Mouse (Mus musculus): ENCODE results near the gene Mapk8ip2. TPM values are rescaled to one million over a fixed set of nuclear protein-coding genes. Genes with fewer than 3 reads are reported as not detected.

Mapk8ip2 gene
- not detected in 2 replicates for polyA plus RNA-seq (2012)

DNA sequence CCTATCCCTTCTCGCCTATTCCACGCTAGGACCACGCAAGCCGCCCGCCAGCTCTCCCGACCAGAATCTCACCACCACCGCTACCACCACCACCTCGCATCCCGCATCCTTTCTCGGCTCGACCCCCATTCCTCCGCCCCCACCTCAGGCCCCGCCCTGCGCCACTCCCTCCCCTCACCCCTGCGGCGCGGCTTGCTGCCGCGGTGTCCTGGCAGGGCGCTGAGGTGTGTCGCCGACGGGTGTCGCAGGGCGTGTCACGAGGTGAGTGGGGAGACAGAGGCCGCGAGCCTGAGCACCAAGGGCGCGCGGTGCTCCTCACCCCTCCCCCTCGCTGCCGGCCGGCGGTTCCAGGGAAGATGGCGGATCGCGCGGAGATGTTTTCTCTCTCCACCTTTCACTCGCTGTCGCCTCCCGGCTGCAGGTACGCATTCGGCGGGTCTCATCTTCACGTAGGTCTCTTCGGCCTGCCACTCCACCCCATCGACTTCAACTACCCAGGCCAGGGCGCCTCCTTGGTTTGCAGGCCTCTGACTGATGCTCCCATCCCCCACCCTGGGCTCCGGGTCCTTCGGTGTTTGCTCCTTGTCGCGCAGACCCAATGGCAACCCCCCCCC lies at the start of gene Mapk8ip2:
Mapk8ip2 (plus strand) TSS at position 49 of the 614 bp plus-strand sequence.
- Histone ChIP-seq H3K4me3 (replicated peaks) (peak within 1 kb of the TSS; percentile 12), H3K36me3 (ENCODE audit: control insufficient read depth) (no peaks in the 10 kb centered on the region), H3K4me1 (ENCODE audit: control insufficient read depth) (peaks cover 6% of the 10 kb centered on the region), H3K9me3 (ENCODE audit: control insufficient read depth, low read length) (no peaks in the 10 kb centered on the region; the same call in 1 of the 2 replicates), H3K27me3 (ENCODE audit: control insufficient read depth) (peaks cover 61% of the 10 kb centered on the region)
- TF ChIP-seq GATA1 (IDR thresholded peaks at IDR 0.05; ENCODE audit: low read length) (no peak), TAL1 (IDR thresholded peaks at IDR 0.05; ENCODE audit: low read length) (no peak)

DNA sequence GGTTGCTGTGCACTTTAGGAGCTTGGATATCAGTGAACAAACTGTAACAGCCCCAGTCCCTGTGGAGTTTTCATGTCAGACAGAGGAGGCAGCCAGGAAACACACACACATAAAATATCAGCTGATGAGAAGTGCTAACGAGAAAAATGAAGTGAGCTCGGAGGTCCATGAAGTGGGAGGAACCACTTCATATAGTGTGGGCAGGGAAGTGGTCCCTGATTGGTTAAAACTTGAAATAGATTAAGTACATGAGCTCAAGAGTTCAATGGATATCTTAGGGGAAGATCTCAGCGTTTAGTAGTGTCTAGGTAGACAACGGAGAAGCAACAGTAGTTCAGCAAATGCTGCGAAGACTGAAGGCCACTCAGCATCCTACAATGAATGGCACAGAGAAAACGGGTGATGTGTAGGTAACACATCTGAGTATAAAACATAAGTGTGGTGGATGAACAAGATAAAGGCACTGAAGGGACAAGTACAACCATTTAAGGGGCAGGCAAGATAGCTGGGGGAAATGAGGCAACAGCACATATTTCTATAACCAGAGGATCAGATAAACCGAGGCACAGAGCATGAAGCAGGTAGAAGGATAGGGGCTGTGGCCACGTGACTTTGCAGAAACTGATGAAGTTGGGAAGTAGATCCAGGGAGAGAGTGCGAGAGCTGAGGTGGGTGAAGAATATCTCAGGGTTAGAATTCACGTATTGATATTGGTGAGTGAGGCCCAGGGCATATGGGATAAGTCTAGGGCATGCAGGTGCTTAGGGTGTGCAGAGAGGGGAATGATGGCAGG lies 48.7 kb upstream of the Mapk8ip2 start:
- Histone ChIP-seq H3K4me1 (ENCODE audit: control insufficient read depth) (no peaks in the 10 kb centered on the region), H3K9me3 (ENCODE audit: control insufficient read depth, low read length) (peaks cover 10% of the 10 kb centered on the region), H3K27me3 (ENCODE audit: control insufficient read depth) (no peaks in the 10 kb centered on the region), H3K36me3 (ENCODE audit: control insufficient read depth) (no peaks in the 10 kb centered on the region), H3K4me3 (replicated peaks) (no peak overlapping the region)
- no peak for TF ChIP-seq TAL1 (IDR thresholded peaks at IDR 0.05; ENCODE audit: low read length)
- TF ChIP-seq GATA1 (IDR thresholded peaks at IDR 0.05; ENCODE audit: low read length) = no peak

DNA sequence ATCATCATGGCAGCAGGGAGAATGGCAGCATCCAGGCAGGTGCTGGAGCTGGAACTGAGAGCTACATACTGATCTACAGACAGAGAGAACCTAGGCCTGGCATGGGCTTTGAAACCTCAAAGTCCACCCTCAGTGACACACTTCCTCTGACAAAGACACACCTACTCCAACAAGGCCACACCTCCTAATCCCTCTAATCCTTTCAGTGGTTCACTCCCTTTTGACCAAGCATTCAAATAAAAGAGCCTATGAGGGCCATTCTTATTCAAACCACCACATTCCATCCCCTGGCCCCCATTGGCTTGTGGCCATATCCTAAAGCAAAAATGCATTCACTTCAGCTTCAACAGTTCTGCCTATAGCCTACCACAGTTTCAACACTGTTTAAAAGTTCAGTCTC lies 47.0 kb upstream of the Mapk8ip2 start:
- no peaks in the 10 kb centered on the region for H3K27me3 ChIP-seq (ENCODE audit: control insufficient read depth)

DNA sequence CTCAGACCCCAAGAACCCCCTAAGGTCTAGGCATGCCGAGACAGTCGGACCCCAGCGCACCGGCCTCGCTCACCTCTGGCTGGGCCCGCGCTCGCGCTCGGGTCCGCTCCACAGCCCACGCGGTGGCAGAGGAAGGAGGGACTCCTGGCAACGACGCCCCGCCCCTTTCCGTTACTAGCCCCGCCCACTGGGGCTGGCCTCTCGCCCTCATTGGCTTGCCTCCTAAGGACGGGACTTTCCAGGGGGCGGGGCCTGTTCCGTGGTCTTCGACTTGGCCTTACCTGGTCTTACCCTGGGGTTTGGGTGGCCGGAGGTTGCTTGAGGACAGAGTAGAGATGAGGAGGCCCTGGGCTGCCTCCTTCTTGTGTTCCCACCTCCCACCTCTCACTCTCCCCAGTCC lies 43.6 kb upstream of the Mapk8ip2 start, which contains the start of gene Syce3:
Syce3 (minus strand) TSS at position 386 of the 400 bp plus-strand sequence.
- no peaks in the 10 kb centered on the region for H3K36me3 ChIP-seq (ENCODE audit: control insufficient read depth)

More for the DNA sequence above, 47.0 kb upstream of the Mapk8ip2 start:
- no peaks in the 10 kb centered on the region for H3K4me1 ChIP-seq (ENCODE audit: control insufficient read depth)
- no peaks in the 10 kb centered on the region for H3K36me3 ChIP-seq (ENCODE audit: control insufficient read depth)
- H3K4me3 ChIP-seq (replicated peaks) = no peak overlapping the region
- H3K9me3 ChIP-seq (ENCODE audit: control insufficient read depth, low read length) = peaks cover 14% of the 10 kb centered on the region
- TF ChIP-seq GATA1 (IDR thresholded peaks at IDR 0.05; ENCODE audit: low read length) = no peak
- no peak for TF ChIP-seq TAL1 (IDR thresholded peaks at IDR 0.05; ENCODE audit: low read length)

DNA sequence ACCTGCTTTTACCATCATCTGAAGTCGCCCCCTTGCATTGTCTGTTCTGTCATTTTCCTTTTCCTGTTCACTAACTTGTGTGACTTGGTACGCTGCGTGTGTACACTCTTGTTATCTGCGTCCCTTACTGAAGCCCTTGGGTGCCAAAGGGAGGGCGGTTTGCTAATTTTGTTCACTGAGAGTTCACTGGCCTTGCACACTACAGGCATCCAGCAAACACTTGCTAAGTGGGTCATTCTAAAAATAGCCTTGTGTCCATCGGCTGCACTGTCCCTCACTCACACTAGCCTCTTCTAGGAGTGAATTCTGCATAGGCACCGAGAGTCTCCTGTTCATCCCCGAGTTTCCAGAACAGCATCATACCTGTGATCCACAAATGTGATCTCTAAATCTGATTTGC lies 38.4 kb upstream of the Mapk8ip2 start:
- no peak overlapping the region for H3K4me3 ChIP-seq (replicated peaks)
- no peaks in the 10 kb centered on the region for H3K27me3 ChIP-seq (ENCODE audit: control insufficient read depth)
- no peak for TF ChIP-seq TAL1 (IDR thresholded peaks at IDR 0.05; ENCODE audit: low read length)
- TF ChIP-seq GATA1 (IDR thresholded peaks at IDR 0.05; ENCODE audit: low read length) = no peak
- H3K9me3 ChIP-seq (ENCODE audit: control insufficient read depth, low read length) = peaks cover under 1% of the 10 kb centered on the region; the same call in 1 of the 2 replicates
- H3K36me3 ChIP-seq (ENCODE audit: control insufficient read depth) = peaks cover 26% of the 10 kb centered on the region
- no peaks in the 10 kb centered on the region for H3K4me1 ChIP-seq (ENCODE audit: control insufficient read depth)

More for the DNA sequence above, 43.6 kb upstream of the Mapk8ip2 start, which contains the start of gene Syce3:
- Histone ChIP-seq H3K27me3 (ENCODE audit: control insufficient read depth) (no peaks in the 10 kb centered on the region), H3K4me3 (replicated peaks) (no peak within 1 kb of the TSS), H3K9me3 (ENCODE audit: control insufficient read depth, low read length) (peaks cover 12% of the 10 kb centered on the region), H3K4me1 (ENCODE audit: control insufficient read depth) (no peaks in the 10 kb centered on the region)
- TF ChIP-seq TAL1 (IDR thresholded peaks at IDR 0.05; ENCODE audit: low read length) (no peak), GATA1 (IDR thresholded peaks at IDR 0.05; ENCODE audit: low read length) (no peak)

DNA sequence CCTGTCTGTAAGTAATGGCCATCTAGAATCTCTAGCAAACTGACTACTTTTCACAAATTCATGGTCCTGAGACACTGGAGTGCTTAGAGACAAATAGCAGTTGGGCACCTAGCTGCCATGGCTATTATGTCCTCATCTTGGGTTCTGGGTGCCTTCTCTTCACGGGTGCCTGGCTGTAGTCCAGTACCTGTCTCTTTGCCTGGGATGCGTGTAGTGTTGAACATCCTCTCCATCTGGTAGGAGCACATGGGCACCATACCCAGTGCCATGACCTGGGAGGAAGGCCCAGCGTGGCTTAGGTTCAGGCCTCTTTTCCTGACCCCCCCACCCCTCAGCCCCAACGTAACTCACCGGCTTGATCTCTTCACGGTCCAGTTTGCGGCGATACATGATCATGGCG lies 31.8 kb upstream of the Mapk8ip2 start:
- H3K4me3 ChIP-seq (replicated peaks) = no peak overlapping the region
- peaks cover 64% of the 10 kb centered on the region for H3K36me3 ChIP-seq (ENCODE audit: control insufficient read depth)
- H3K4me1 ChIP-seq (ENCODE audit: control insufficient read depth) = peaks cover 11% of the 10 kb centered on the region
- no peaks in the 10 kb centered on the region for H3K9me3 ChIP-seq (ENCODE audit: control insufficient read depth, low read length)
- TF ChIP-seq GATA1 (IDR thresholded peaks at IDR 0.05; ENCODE audit: low read length) (no peak), TAL1 (IDR thresholded peaks at IDR 0.05; ENCODE audit: low read length) (no peak)
- H3K27me3 ChIP-seq (ENCODE audit: control insufficient read depth) = no peaks in the 10 kb centered on the region

DNA sequence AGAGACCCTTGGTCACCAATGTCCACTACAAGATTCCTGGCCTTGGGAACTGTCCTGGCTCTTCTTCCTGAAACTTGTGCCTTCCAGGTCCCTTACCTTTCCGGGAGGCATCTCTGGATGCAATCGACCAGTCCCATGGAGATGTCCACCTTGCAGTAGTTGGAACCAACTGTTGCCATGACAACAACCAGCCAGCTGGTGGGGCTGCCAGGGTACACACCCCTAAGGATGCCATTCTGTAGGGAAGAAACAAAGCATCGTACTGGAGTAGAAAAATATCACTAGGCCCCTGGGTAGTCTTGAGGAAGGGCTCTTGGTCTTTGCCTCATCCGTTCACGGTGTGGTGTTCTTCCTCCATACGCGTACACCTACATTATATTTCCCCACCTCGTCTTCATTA lies 29.1 kb upstream of the Mapk8ip2 start:
- H3K27me3 ChIP-seq (ENCODE audit: control insufficient read depth) = no peaks in the 10 kb centered on the region
- H3K36me3 ChIP-seq (ENCODE audit: control insufficient read depth) = peaks cover 56% of the 10 kb centered on the region
- H3K9me3 ChIP-seq (ENCODE audit: control insufficient read depth, low read length) = no peaks in the 10 kb centered on the region
- H3K4me3 ChIP-seq (replicated peaks) = no peak overlapping the region
- H3K4me1 ChIP-seq (ENCODE audit: control insufficient read depth) = peaks cover 26% of the 10 kb centered on the region
- TF ChIP-seq GATA1 (IDR thresholded peaks at IDR 0.05; ENCODE audit: low read length) (no peak), TAL1 (IDR thresholded peaks at IDR 0.05; ENCODE audit: low read length) (no peak)

DNA sequence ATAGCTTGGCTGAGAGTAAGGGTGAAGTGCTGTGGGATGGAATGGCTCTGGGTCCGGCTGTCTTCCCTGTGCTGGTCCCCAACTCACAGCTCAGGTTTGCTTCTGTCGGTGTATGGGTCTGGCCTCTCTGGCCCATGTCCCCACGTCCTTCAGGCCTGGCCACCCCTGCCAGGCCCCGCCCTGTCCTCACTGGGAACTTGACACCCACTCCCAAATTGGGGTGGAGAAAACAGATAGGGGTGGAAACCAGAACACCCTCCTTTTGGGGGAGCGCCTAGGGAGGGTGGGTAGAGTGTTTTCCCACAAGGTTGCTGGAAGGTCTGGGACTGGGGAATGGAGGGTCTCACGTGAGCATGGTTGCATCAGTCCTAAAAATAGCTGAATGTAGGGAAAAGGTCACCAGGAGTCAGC lies 28.0 kb upstream of the Mapk8ip2 start, which contains the start of gene Cpt1b:
Cpt1b (minus strand) TSS at position 153 of the 411 bp plus-strand sequence.
- TF ChIP-seq TAL1 (IDR thresholded peaks at IDR 0.05; ENCODE audit: low read length) = no peak
- TF ChIP-seq GATA1 (IDR thresholded peaks at IDR 0.05; ENCODE audit: low read length) = no peak
- no peaks in the 10 kb centered on the region for H3K27me3 ChIP-seq (ENCODE audit: control insufficient read depth)
- no peaks in the 10 kb centered on the region for H3K9me3 ChIP-seq (ENCODE audit: control insufficient read depth, low read length)
- peaks cover 47% of the 10 kb centered on the region for H3K36me3 ChIP-seq (ENCODE audit: control insufficient read depth)
- H3K4me1 ChIP-seq (ENCODE audit: control insufficient read depth) = peaks cover 32% of the 10 kb centered on the region
- peak within 1 kb of the TSS; percentile 26 for H3K4me3 ChIP-seq (replicated peaks)

DNA sequence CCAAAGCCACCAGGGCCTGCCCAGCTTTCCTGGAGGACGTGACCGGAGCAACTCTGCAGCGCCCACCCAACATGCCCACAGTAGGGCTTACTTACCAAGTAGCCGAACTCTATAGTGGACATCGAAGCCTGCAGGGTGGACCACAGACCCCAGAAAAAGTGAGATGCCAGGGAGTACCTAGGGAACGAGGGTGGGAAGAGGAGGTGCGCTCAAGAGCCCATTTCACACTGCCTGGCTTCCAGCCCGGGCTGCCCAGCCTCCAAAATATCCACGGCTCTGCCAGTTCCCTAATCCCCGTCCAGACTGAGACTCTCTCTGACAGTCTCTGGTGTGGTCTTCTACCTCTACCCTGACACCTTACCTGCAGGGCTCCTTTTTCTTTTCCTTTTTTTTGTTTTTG lies 27.0 kb upstream of the Mapk8ip2 start:
- H3K4me3 ChIP-seq (replicated peaks) = no peak overlapping the region
- H3K4me1 ChIP-seq (ENCODE audit: control insufficient read depth) = peaks cover 40% of the 10 kb centered on the region
- no peaks in the 10 kb centered on the region for H3K9me3 ChIP-seq (ENCODE audit: control insufficient read depth, low read length)
- TF ChIP-seq TAL1 (IDR thresholded peaks at IDR 0.05; ENCODE audit: low read length) (no peak), GATA1 (IDR thresholded peaks at IDR 0.05; ENCODE audit: low read length) (no peak)
- no peaks in the 10 kb centered on the region for H3K27me3 ChIP-seq (ENCODE audit: control insufficient read depth)
- H3K36me3 ChIP-seq (ENCODE audit: control insufficient read depth) = peaks cover 45% of the 10 kb centered on the region
